Mouse (Mus musculus): ENCODE results near the gene Chmp2a. TPM values are rescaled to one million over a fixed set of nuclear protein-coding genes. Genes with fewer than 3 reads are reported as not detected.

Gene Chmp2a
- total and polyA plus RNA-seq, 2 experiments from 2014 or later = 114 to 198 TPM

DNA sequence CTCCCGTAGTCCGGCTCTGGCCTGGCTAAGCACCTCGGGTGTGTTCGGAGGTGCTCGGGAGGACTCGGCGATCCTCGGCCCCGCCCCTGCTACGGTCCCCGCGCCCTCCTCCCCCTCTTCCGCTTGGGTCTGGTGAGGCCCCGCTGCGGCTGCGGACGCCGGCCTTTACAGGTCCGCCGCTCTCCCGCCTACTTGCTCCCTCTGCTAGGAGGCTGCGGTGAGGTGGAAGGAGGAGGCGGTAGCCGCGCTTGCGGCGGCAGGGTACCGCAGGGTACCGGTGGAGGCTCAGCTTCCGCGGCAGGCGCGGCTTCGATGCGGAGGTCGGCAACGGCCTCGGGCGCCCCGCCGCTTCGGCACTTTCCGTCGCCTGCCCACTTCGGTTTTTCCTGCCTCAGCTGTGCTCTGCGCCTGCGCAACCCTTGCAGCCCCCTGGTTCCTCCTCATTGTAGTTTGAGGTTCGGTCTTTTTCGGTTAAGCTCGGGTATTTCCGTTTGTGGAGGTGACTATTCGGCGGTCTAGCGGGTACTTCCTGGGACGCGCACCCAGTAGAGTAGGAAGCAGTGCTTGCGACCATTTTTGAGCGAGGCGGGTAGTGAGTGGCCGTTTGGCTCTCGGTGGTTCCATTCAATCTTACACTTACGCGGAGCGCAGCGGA, 3.4 kb upstream of the Chmp2a start, which contains the start of gene Ube2m:
TSS of gene Ube2m (minus strand) at position 375 of the 655 bp plus-strand sequence.
- H3K9ac ChIP-seq (replicated peaks; ENCODE audit: low read length, poor library complexity, severe bottlenecking) = peak within 1 kb of the TSS; percentile 98
- H3K27me3 ChIP-seq (ENCODE audit: insufficient read depth, low read length) = peaks cover 10% of the 10 kb centered on the region; the same call in 1 of the 2 replicates
- under 1% methylated on average over 42 of the region's 65 CpGs for WGBS
- H3K9me3 ChIP-seq (ENCODE audit: low read length) = no peaks in the 10 kb centered on the region
- peaks cover 14% of the 10 kb centered on the region for H3K4me1 ChIP-seq (ENCODE audit: insufficient read depth, low read length)
- H3K36me3 ChIP-seq (ENCODE audit: insufficient read depth, low read length) = peaks cover 15% of the 10 kb centered on the region
- peak; percentile 99 for DNase-seq (ENCODE audit: low spot score)
- H3K27ac ChIP-seq (ENCODE audit: low read depth, low read length) = peak within 1 kb of the TSS; percentile 98
- peak within 1 kb of the TSS; percentile 87 for H3K4me3 ChIP-seq (ENCODE audit: low read depth, low read length)
- no peak for TF ChIP-seq CTCF (IDR thresholded peaks at IDR 0.05)
- ATAC-seq (ENCODE audit: low FRiP score) = peak; percentile 92
- peak within 1 kb of the TSS; percentile 87 for H3K4me2 ChIP-seq (ENCODE audit: low read depth, low read length, poor library complexity, severe bottlenecking)

DNA sequence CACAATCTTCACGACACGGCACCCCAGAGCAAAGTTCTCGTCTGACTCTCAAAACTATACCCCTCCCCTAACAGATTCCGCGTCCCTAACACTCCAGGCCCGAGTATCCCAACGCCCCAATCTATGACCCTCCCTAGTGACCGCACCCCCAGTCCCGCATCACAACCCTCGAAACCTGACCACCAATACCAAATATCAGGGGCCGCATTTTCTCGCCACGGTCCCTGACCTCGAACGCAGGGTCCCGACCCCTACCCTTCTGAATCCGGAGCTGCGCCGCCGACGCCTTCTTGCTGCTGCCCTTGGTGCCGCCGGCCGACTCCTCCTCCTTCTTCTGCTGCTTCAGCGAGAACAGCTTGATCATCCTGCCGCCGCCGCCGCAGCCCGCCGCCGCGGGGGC, 2.8 kb upstream of the Chmp2a start:
- peak overlapping the region; percentile 98 for H3K27ac ChIP-seq (ENCODE audit: low read depth, low read length)
- H3K4me2 ChIP-seq (ENCODE audit: low read depth, low read length, poor library complexity, severe bottlenecking) = peak overlapping the region; percentile 87
- H3K27me3 ChIP-seq (ENCODE audit: insufficient read depth, low read length) = 0 out of 2 replicates have a peak, but pooled peaks cover 4% of the 10 kb centered on the region
- DNase-seq (ENCODE audit: low spot score) (no peak), ATAC-seq (ENCODE audit: low FRiP score) (no peak)
- H3K9me3 ChIP-seq (ENCODE audit: low read length) = no peaks in the 10 kb centered on the region
- H3K4me3 ChIP-seq (ENCODE audit: low read depth, low read length) = peak overlapping the region; percentile 87
- H3K36me3 ChIP-seq (ENCODE audit: insufficient read depth, low read length) = peaks cover 15% of the 10 kb centered on the region
- TF ChIP-seq CTCF (IDR thresholded peaks at IDR 0.05) = no peak
- H3K9ac ChIP-seq (replicated peaks; ENCODE audit: low read length, poor library complexity, severe bottlenecking) = peak overlapping the region; percentile 98
- peaks cover 14% of the 10 kb centered on the region for H3K4me1 ChIP-seq (ENCODE audit: insufficient read depth, low read length)
- WGBS = under 1% methylated on average over 28 of the region's 33 CpGs

DNA sequence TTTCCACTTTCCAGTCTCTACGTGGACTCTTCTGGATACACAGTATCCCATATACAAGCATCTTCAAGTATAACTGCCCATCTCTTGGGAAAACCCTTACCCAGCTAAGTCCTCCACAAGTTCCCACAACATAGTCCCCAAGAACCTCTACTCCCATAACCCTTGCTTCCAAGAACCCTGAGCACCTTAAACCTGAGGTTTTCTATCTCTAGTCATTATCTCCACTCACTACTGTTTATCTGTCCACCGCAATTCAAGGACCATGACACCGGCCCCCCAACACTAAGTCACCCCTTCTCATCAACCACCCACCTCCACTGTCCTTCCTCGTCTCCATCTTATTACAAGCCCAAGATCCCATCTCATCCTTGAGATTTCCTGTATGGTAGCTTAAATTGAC, 2.2 kb upstream of the Chmp2a start:
- no peaks in the 10 kb centered on the region for H3K9me3 ChIP-seq (ENCODE audit: low read length)
- peak overlapping the region; percentile 87 for H3K4me3 ChIP-seq (ENCODE audit: low read depth, low read length)
- TF ChIP-seq CTCF (IDR thresholded peaks at IDR 0.05) = no peak
- H3K4me2 ChIP-seq (ENCODE audit: low read depth, low read length, poor library complexity, severe bottlenecking) = peak overlapping the region; percentile 87
- no peak for ATAC-seq (ENCODE audit: low FRiP score)
- H3K27ac ChIP-seq (ENCODE audit: low read depth, low read length) = peak overlapping the region; percentile 98
- no peak for DNase-seq (ENCODE audit: low spot score)
- H3K4me1 ChIP-seq (ENCODE audit: insufficient read depth, low read length) = peaks cover 14% of the 10 kb centered on the region
- H3K36me3 ChIP-seq (ENCODE audit: insufficient read depth, low read length) = peaks cover 18% of the 10 kb centered on the region
- no peaks in the 10 kb centered on the region for H3K27me3 ChIP-seq (ENCODE audit: insufficient read depth, low read length)
- H3K9ac ChIP-seq (replicated peaks; ENCODE audit: low read length, poor library complexity, severe bottlenecking) = peak overlapping the region; percentile 98
- 54% methylated on average over 4 of the region's 4 CpGs for WGBS

DNA sequence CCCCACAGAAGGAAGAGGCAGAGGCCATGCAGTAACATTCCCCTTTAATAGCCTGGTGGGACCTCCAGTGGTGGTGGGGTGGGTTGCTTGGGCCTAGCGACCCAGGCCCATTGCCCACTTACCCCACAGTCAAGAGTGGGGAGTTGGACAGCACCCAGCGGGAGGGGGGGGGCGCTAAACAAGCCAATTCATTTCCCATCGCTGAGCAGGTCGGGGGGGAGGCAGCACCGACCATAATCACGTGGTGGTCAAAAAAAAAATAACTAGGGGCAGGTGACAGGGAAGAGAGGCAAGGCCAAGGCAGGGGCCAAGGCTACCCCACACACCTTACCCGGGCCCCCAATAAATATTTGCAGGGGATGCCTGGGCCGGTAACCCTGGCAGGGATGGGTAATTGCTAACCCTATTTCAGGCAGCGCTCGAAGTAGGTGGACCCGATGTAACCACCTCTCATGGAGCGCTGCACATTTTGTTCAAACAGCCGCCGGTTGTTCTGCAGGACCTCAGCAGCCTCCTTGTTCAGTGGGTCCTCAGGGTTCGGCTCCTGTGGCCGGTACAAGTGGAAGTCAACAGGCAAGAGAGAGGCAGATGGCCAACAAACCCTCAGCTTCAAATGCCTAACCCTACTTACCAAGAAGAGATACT, 726 bp upstream of the Chmp2a start:
- Histone ChIP-seq H3K36me3 (ENCODE audit: insufficient read depth, low read length) (peaks cover 31% of the 10 kb centered on the region), H3K4me1 (ENCODE audit: insufficient read depth, low read length) (peaks cover 14% of the 10 kb centered on the region), H3K27ac (ENCODE audit: low read depth, low read length) (peak overlapping the region; percentile 80; the same call in 1 of the 2 replicates), H3K9ac (replicated peaks; ENCODE audit: low read length, poor library complexity, severe bottlenecking) (no peak overlapping the region), H3K4me3 (ENCODE audit: low read depth, low read length) (no peak overlapping the region), H3K27me3 (ENCODE audit: insufficient read depth, low read length) (no peaks in the 10 kb centered on the region), H3K9me3 (ENCODE audit: low read length) (no peaks in the 10 kb centered on the region), H3K4me2 (ENCODE audit: low read depth, low read length, poor library complexity, severe bottlenecking) (no peak overlapping the region)
- DNase-seq (ENCODE audit: low spot score) = no peak
- peak; percentile 20; the same call in 1 of the 2 replicates for TF ChIP-seq CTCF (IDR thresholded peaks at IDR 0.05)
- no peak for ATAC-seq (ENCODE audit: low FRiP score)
- WGBS = 86% methylated on average over 17 of the region's 17 CpGs

DNA sequence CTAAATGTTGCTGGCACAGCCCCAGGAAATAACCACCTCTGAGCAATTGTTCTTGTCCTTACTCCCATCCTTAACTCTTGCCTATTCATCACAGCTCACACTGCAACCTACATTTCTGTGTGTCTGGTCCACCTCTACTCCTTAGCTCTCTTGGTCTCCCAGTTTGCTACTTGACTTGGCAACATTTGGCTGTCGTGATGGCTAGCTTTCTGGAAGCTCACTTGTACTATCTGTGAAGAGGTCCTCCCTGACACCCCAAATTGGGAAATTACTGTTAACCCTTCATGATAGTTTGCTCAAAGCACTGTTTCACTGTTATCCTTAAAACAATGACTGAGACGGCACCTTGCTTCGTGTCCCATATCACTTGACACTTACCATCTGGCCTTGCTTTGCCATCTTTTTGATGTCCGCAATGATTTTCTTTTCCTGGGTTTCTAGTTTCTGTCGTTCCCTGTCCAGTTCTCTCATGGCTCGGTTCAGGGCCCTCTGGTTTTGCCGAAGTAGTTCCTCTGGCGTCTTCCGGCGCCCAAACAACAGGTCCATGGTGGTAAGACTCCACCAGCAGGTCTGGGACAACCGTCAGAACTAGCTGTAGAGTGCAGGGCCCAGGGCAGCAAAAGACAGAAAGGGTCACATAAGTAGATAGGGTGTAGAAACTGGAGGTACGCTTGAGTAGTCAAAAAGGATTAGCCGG, 1.0 kb downstream of the Chmp2a start:
- no peaks in the 10 kb centered on the region for H3K27me3 ChIP-seq (ENCODE audit: insufficient read depth, low read length)
- H3K36me3 ChIP-seq (ENCODE audit: insufficient read depth, low read length) = peaks cover 48% of the 10 kb centered on the region
- TF ChIP-seq CTCF (IDR thresholded peaks at IDR 0.05) = no peak
- H3K9ac ChIP-seq (replicated peaks; ENCODE audit: low read length, poor library complexity, severe bottlenecking) = peak overlapping the region; percentile 66
- peaks cover 6% of the 10 kb centered on the region for H3K4me1 ChIP-seq (ENCODE audit: insufficient read depth, low read length)
- WGBS = 46% methylated on average over 13 of the region's 13 CpGs
- H3K27ac ChIP-seq (ENCODE audit: low read depth, low read length) = peak overlapping the region; percentile 80
- ATAC-seq (ENCODE audit: low FRiP score) (no peak), DNase-seq (ENCODE audit: low spot score) (no peak)
- H3K4me2 ChIP-seq (ENCODE audit: low read depth, low read length, poor library complexity, severe bottlenecking) = peak overlapping the region; percentile 73
- peak overlapping the region; percentile 38 for H3K4me3 ChIP-seq (ENCODE audit: low read depth, low read length)
- H3K9me3 ChIP-seq (ENCODE audit: low read length) = no peaks in the 10 kb centered on the region

Measured in midbrain, postnatal 0 days (tissue).